Mouse (Mus musculus): ENCODE data around the gene Cul9. TPM values are rescaled to one million over a fixed set of nuclear protein-coding genes. Genes with fewer than 3 reads are reported as not detected.

Cul9 gene
- polyA plus RNA-seq, 2 experiments: 0.46 to 0.59 TPM

DNA sequence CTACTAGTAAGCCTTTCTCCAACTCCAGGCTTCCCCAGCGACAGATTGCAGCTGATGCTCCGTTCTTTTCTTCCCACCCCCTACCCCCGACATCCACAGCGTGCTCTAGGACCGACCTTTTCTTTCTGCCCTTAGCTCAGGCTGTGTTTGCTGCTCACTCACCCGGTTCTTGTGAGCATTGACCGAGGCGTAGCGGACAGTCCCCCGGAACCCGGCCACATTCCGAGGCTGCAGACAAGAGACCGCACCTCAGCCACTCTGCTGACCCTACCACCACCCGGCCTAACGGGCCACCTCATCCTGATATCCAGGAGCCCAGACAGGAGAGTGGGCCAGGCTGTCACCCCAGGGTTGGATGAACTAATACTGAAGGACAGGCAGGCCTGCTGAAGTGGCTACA, 68.9 kb downstream of the Cul9 start:
- WGBS (ENCODE audit: insufficient replicate concordance): 73% methylated on average over 15 of the region's 15 CpGs
- Histone ChIP-seq H3K9ac (replicated peaks) (no peak overlapping the region), H3K4me1 (replicated peaks; ENCODE audit: control insufficient read depth in 2 of 2, insufficient read depth in 2 of 2, low read length in 1 of 2) (no peaks in the 10 kb centered on the region), H3K4me2 (ENCODE audit: low read depth) (no peak overlapping the region), H3K4me3 (ENCODE audit: insufficient read depth in 1 of 2, low read depth in 2 of 2, low read length in 2 of 2) (no peak overlapping the region), H3K36me3 (replicated peaks; ENCODE audit: control insufficient read depth, insufficient read depth, low read depth) (no peaks in the 10 kb centered on the region), H3K27me3 (ENCODE audit: control insufficient read depth, insufficient read depth, low read length) (no peaks in the 10 kb centered on the region), H3K9me3 (ENCODE audit: control insufficient read depth, low read length) (no peaks in the 10 kb centered on the region), H3K27ac (no peak overlapping the region)
- ATAC-seq (ENCODE audit: insufficient read depth): no peak
- DNase-seq (ENCODE audit: low read depth in 3 of 3, low spot score in 3 of 3): no peak
- no peak for TF ChIP-seq EP300 (IDR thresholded peaks at IDR 0.05; ENCODE audit: low read depth)
- TF ChIP-seq CTCF (IDR thresholded peaks at IDR 0.05; ENCODE audit: low read depth): no peak

DNA sequence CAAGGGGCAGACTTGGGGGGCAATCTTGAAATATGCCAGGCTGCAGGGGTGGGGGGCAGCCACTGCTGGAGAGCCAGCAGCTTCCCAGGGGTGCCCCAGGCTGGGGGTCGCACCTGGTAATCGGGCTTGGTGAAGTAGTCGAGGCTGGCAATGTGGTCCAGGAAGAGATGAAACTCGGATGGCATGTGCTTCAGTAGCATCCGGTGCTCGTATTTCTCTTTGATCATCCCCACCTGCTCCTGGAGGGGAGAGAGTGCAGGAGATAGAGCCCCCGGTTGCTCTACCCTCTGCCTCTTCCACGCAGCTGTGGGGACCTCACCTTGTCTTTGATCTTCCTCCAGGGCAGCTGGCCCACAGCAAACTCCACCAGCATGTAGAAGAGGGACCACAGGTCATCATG, 69.6 kb downstream of the Cul9 start:
- Histone ChIP-seq H3K4me3 (ENCODE audit: insufficient read depth in 1 of 2, low read depth in 2 of 2, low read length in 2 of 2) (no peak overlapping the region), H3K27ac (no peak overlapping the region), H3K4me1 (replicated peaks; ENCODE audit: control insufficient read depth in 2 of 2, insufficient read depth in 2 of 2, low read length in 1 of 2) (no peaks in the 10 kb centered on the region), H3K4me2 (ENCODE audit: low read depth) (no peak overlapping the region), H3K9me3 (ENCODE audit: control insufficient read depth, low read length) (no peaks in the 10 kb centered on the region), H3K36me3 (replicated peaks; ENCODE audit: control insufficient read depth, insufficient read depth, low read depth) (no peaks in the 10 kb centered on the region), H3K27me3 (ENCODE audit: control insufficient read depth, insufficient read depth, low read length) (no peaks in the 10 kb centered on the region), H3K9ac (replicated peaks) (no peak overlapping the region)
- ATAC-seq (ENCODE audit: insufficient read depth): no peak
- WGBS (ENCODE audit: insufficient replicate concordance): 54% methylated on average over 8 of the region's 8 CpGs
- no peak for TF ChIP-seq EP300 (IDR thresholded peaks at IDR 0.05; ENCODE audit: low read depth)
- no peak for TF ChIP-seq CTCF (IDR thresholded peaks at IDR 0.05; ENCODE audit: low read depth)
- no peak for DNase-seq (ENCODE audit: low read depth in 3 of 3, low spot score in 3 of 3)

DNA sequence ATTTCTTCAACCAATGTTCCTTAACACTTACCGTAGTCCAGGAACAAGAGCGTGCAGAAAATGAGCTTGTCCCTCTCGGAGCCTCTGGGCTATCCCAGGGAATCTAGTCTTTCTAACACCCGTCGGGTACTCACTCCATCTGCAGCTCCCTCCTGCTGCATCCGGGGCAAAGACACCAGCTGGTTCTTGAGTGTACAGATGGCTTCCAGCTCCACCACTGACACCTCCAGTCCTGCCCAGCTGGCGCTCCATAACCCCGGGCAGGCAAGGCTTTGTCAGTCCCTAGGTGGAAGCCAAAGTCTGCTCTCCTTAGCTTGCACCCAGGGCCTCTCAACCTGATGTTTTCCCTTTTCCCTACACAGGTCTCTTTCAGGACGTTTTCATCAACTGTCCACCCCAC, 78.4 kb downstream of the Cul9 start:
- H3K4me2 ChIP-seq (ENCODE audit: low read depth): no peak overlapping the region
- WGBS (ENCODE audit: insufficient replicate concordance): 64% methylated on average over 9 of the region's 9 CpGs
- no peak overlapping the region for H3K27ac ChIP-seq
- no peak overlapping the region for H3K9ac ChIP-seq (replicated peaks)
- H3K4me1 ChIP-seq (replicated peaks; ENCODE audit: control insufficient read depth in 2 of 2, insufficient read depth in 2 of 2, low read length in 1 of 2): no peaks in the 10 kb centered on the region; a peak in 1 of 4 replicates
- no peaks in the 10 kb centered on the region for H3K9me3 ChIP-seq (ENCODE audit: control insufficient read depth, low read length)
- no peak for TF ChIP-seq CTCF (IDR thresholded peaks at IDR 0.05; ENCODE audit: low read depth)
- TF ChIP-seq EP300 (IDR thresholded peaks at IDR 0.05; ENCODE audit: low read depth): no peak
- H3K27me3 ChIP-seq (ENCODE audit: control insufficient read depth, insufficient read depth, low read length): no peaks in the 10 kb centered on the region
- DNase-seq (ENCODE audit: low read depth in 3 of 3, low spot score in 3 of 3) (no peak), ATAC-seq (ENCODE audit: insufficient read depth) (no peak)
- H3K4me3 ChIP-seq (ENCODE audit: insufficient read depth in 1 of 2, low read depth in 2 of 2, low read length in 2 of 2): no peak overlapping the region
- H3K36me3 ChIP-seq (replicated peaks; ENCODE audit: control insufficient read depth, insufficient read depth, low read depth): no peaks in the 10 kb centered on the region

DNA sequence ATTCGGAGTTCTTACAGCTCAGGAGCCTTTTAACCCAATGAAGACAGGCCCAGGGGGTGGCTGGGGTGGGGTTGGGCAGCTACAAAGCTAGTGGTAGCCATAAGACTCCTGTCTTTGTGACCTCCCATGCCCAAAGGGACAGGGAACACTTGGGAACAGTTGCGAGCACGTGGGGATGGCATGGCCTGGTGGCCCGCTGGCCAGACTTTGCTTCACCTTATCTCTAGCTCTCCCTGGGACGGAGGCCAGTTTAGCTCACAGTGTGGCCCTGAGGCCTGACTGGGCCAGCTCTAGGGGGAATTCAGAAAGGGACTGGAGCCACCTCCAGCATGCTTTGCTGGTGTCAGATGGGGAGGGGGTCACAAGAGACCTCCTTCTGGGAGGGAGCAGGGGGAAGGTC, 84.0 kb downstream of the Cul9 start:
- WGBS (ENCODE audit: insufficient replicate concordance): 64% methylated on average over 5 of the region's 5 CpGs
- Histone ChIP-seq H3K4me3 (ENCODE audit: insufficient read depth in 1 of 2, low read depth in 2 of 2, low read length in 2 of 2) (no peak overlapping the region), H3K9me3 (ENCODE audit: control insufficient read depth, low read length) (no peaks in the 10 kb centered on the region), H3K4me2 (ENCODE audit: low read depth) (no peak overlapping the region), H3K27ac (no peak overlapping the region), H3K4me1 (replicated peaks; ENCODE audit: control insufficient read depth in 2 of 2, insufficient read depth in 2 of 2, low read length in 1 of 2) (peaks cover 0 to 2% of the 10 kb centered on the region in 2 experiments; a peak in 1 of 4 replicates), H3K27me3 (ENCODE audit: control insufficient read depth, insufficient read depth, low read length) (peaks cover 24% of the 10 kb centered on the region), H3K36me3 (replicated peaks; ENCODE audit: control insufficient read depth, insufficient read depth, low read depth) (no peaks in the 10 kb centered on the region), H3K9ac (replicated peaks) (no peak overlapping the region)
- DNase-seq (ENCODE audit: low read depth in 3 of 3, low spot score in 3 of 3) (no peak), ATAC-seq (ENCODE audit: insufficient read depth) (no peak)
- TF ChIP-seq CTCF (IDR thresholded peaks at IDR 0.05; ENCODE audit: low read depth) (no peak), EP300 (IDR thresholded peaks at IDR 0.05; ENCODE audit: low read depth) (no peak)

DNA sequence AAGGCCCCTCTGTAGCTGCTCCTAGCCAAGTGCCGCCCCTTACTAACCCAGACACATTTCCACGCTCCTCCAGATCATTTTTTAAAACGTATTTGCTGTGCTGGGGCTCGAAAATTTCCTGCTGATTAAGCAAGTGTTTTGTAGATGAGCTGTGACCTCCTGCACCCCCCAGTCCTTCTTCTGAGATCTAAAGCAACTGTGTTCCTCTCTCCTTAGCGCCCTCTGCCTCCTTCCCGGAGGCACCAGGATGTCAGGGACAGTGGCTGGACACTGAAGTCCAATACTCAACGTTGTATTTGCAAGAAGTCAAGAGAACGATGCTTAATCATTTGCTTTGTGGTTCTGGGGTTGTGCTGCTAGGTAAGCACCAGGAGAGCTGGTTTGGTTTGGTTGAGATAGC, 84.8 kb downstream of the Cul9 start:
- Histone ChIP-seq H3K27me3 (ENCODE audit: control insufficient read depth, insufficient read depth, low read length) (peaks cover 25% of the 10 kb centered on the region), H3K36me3 (replicated peaks; ENCODE audit: control insufficient read depth, insufficient read depth, low read depth) (no peaks in the 10 kb centered on the region), H3K4me2 (ENCODE audit: low read depth) (peak overlapping the region; percentile 32; the same call in 1 of the 2 replicates), H3K27ac (no peak overlapping the region), H3K4me1 (replicated peaks; ENCODE audit: control insufficient read depth in 2 of 2, insufficient read depth in 2 of 2, low read length in 1 of 2) (peaks cover 0 to 2% of the 10 kb centered on the region in 2 experiments; a peak in 1 of 4 replicates), H3K9ac (replicated peaks) (no peak overlapping the region), H3K4me3 (ENCODE audit: insufficient read depth in 1 of 2, low read depth in 2 of 2, low read length in 2 of 2) (no peak overlapping the region), H3K9me3 (ENCODE audit: control insufficient read depth, low read length) (no peaks in the 10 kb centered on the region)
- TF ChIP-seq EP300 (IDR thresholded peaks at IDR 0.05; ENCODE audit: low read depth) (no peak), CTCF (IDR thresholded peaks at IDR 0.05; ENCODE audit: low read depth) (no peak)
- no peak for ATAC-seq (ENCODE audit: insufficient read depth)
- WGBS (ENCODE audit: insufficient replicate concordance): 12% methylated on average over 8 of the region's 8 CpGs
- no peak for DNase-seq (ENCODE audit: low read depth in 3 of 3, low spot score in 3 of 3)
